Mouse (Mus musculus): Measurements from ENCODE around the gene Efl1.

The Efl1 gene

DNA sequence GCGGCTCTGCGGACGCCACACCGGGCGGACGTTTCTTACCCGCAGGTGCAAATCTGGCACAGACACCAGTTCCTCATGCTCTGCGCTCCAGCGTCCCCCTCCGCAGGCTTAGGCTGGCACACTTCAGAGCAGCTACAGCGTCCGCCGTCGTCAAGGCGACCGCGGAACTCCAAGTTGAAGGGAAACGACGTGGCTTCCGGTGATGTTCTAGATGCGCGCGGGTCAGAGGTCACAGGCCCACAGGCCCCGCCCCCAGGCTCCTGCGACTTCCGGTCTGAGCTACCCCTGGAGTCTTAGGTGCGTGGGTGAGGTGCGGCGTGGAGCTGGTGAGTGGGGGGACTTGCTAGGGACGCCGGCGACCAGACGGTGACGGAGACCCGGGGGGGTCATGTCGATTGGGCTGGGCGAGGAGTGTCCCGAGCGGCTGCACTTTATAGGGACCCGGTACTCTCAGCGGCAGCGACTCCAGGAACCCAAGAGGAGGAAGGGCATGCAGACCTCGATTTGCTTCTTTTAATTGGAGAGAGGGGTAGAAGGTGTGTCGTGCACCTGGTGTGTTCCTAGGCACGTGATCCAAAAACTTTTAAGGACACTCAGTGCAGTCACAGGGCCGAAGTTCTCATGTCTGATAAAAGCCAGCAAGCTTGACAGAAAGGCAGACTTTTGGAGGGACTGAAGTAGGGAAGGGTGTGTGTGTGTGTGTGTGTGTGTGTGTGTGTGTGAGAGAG, at the start of gene Efl1, which contains the start of gene Saxo2:
TSS of gene Efl1 (plus strand) at position 262 of the 728 bp plus-strand sequence.
TSS of gene Saxo2 (minus strand) at position 176 of the 728 bp plus-strand sequence.
- peak; percentile 92 for DNase-seq (ENCODE audit: low spot score)

- no peak for DNase-seq (ENCODE audit: low spot score)
Observed at GRCm38 (mm10) chr7:82602008-82602407, 46.4 kb upstream of the Efl1 start.

DNA sequence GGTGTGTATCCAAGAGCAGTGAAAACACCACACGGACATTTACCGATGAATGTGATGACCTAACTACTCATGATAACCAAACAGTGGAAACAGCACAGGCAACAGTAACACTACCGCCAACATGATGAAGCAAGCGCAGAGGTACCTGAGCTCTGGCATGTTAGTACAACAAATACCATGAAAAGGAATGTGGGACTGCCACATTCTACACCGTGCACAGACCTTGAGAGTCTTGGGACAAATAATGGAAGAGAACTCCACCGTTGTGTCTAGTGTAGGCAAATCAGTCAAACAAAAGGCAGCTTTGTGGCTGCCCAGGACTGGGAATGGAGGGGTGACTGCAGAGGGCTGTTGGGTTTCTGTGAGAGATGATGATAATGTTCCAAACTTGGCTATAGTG, 43.0 kb upstream of the Efl1 start:
- DNase-seq (ENCODE audit: low spot score) = no peak

GRCm38 (mm10) chr7:82609629-82610028, 38.8 kb upstream of the Efl1 start:
- DNase-seq (ENCODE audit: low spot score) = peak; percentile 15

DNA sequence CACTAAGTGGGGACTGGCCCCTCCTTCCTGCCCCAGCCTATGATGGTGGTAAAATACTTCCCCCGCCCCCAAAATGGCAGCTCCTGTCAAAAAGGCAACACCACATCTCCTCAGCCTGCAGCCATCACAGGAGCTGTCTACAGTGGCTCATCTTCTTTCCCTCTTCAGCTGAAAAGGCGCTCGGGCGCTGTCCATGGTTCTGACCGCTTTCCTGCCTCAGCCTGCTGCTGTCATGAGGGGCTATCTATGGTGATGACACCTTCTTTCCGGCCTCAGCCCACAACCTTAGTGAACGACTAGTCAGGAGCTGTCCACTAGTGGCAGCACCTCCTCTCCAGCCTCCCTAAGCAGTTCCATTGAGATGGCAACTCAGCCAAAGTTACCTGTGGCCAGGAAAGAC, 23.1 kb upstream of the Efl1 start:
- peak; percentile 46 for DNase-seq (ENCODE audit: low spot score)

GRCm38 (mm10) chr7:82647183-82647582, 1.2 kb upstream of the Efl1 start:
- DNase-seq (ENCODE audit: low spot score) = no peak

DNA sequence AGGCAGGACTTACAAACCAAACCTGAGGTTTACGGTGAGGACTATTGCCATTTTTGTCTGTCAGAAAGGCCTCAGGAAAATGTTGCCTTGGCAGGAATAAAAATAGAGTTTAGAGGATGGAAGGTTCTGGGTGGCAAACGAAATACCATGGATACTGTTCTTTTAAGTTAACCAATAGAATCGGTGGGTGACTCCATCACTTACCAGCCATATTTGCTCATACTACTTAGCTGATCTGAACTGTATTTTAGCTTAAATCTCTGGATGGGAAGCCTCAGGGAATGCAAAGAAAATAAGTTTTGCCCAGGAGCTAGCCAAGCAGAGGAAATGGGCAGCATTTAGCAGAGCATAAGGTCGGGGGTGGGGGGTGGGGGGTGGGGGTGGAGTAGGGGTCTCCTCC, 505 bp upstream of the Efl1 start:
- no peak for DNase-seq (ENCODE audit: low spot score)

DNA sequence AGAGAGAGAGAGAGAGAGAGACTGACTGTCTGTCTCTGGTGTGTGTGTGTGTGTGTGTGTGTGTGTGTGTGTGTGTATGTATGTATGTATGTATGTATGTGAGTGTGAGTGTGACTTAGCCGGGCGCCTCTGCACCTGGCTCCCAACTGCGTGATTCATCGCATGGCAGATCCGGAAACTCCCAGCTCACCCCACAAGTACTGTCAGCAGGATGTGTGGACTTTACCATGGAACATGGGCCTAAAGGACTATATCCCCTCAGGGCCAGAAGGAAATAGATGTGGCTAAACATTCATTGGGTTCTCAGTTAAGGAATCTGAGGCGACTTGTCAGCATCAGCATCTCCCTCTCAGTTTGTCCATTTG, 649 bp downstream of the Efl1 start:
- no peak for DNase-seq (ENCODE audit: low spot score)

DNA sequence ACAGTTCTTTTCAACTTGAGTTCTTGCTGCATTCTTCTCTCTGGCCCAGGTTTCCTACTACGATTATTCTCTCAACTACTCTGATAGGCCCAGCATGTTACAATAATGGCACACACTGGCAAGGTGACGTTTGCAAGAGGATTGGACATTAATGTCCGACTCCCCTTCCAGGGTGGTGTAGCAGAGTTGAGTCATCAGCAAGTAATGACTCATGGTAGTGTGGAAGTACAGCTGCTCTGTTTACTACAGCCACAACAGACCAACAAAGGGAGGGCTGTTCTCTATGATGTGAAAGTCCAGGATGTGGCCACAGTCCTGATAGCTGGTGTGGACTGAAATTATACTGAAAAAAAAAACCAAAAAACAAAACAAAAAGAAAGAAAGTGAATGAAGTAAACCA, 16.2 kb downstream of the Efl1 start:
- DNase-seq (ENCODE audit: low spot score) = no peak

DNA sequence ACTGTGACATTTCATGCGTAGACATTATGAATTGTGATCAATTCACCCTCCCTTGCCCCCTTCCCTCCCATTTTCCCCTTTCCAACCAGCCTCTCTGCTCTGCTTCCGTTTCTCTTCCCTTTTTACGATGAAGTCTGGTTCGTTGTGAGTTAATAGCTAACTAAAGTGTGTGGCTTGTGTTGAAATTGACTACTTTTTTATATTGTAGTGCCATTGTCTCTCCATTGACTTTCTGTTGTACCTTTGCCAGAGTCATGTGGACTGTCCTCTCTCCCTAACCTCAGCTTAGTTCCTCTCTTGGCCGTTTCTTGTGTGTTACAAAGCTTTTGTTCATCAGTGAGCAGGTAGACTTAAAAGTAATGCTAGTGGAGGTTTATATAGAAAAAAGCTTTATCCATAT, 27.6 kb downstream of the Efl1 start:
- no peak for DNase-seq (ENCODE audit: low spot score)

DNA sequence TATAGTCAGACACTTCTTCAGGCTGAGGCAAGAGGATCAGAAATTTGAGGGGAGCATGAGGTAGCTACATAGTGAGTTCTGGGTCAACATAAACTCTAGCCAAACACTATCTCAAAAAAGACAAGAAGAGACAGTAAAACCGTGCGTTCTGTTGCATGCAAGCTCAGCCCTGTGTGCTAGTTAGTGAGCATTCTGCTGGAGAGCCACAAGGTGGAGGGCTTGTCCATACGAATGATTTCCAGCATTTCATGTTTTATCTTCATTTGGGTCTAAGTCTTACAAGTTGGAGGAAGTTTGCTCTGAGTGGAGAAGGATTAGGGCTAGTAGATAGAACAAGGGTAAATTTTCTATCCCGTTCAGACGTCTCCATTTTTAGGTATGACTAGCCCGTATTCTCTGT, 28.4 kb downstream of the Efl1 start:
- no peak for DNase-seq (ENCODE audit: low spot score)

GRCm38 (mm10) chr7:82679901-82680300, 31.5 kb downstream of the Efl1 start:
- DNase-seq (ENCODE audit: low spot score) = no peak

GRCm38 (mm10) chr7:82688736-82689135, 40.3 kb downstream of the Efl1 start:
- peak; percentile 7 for DNase-seq (ENCODE audit: low spot score)

- DNase-seq (ENCODE audit: low spot score) = no peak
Observed at GRCm38 (mm10) chr7:82691021-82691738, 42.8 kb downstream of the Efl1 start.

DNA sequence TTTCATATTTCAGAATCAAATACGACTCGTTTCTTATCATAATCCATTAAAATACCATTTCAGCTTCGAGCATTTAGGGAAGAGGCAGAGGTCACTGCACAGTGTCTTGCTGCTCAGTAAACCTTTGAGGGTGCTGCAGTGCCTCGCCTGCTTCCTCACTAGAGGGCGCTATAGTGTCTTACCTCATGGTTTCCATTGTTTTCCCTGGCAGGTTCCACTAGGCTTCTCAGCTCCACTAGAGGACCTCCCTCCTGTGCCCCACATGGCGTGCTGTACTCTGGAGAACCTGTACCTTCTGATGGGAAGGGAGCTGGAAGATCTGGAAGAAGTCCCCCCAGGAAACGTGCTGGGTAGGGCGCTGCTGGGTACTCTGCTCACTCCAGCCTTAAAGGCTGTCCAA, 49.3 kb downstream of the Efl1 start:
- DNase-seq (ENCODE audit: low spot score) = no peak

- no peak for DNase-seq (ENCODE audit: low spot score)
Observed at GRCm38 (mm10) chr7:82698968-82699367, 50.6 kb downstream of the Efl1 start.

- no peak for DNase-seq (ENCODE audit: low spot score)
Observed at GRCm38 (mm10) chr7:82702384-82703343, 54.2 kb downstream of the Efl1 start.

DNA sequence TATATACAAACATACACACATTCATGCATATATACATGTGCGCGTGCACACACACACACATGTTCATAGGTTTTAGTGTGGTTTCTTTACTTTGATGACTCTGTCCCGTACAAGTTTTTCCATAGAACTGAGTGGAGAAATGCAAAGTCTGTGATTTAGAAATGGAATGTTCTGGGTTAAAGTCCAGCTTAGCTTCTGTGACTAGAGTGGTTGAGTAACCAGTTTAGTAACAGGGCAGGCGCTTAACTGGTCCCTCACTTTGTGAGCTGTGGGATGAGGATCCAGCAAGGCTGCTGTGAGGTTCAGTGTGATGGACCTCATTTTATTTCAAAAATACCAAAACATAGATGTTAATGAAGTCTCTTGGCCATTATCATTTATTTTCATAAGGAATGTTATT, 60.8 kb downstream of the Efl1 start:
- DNase-seq (ENCODE audit: low spot score) = no peak

DNA sequence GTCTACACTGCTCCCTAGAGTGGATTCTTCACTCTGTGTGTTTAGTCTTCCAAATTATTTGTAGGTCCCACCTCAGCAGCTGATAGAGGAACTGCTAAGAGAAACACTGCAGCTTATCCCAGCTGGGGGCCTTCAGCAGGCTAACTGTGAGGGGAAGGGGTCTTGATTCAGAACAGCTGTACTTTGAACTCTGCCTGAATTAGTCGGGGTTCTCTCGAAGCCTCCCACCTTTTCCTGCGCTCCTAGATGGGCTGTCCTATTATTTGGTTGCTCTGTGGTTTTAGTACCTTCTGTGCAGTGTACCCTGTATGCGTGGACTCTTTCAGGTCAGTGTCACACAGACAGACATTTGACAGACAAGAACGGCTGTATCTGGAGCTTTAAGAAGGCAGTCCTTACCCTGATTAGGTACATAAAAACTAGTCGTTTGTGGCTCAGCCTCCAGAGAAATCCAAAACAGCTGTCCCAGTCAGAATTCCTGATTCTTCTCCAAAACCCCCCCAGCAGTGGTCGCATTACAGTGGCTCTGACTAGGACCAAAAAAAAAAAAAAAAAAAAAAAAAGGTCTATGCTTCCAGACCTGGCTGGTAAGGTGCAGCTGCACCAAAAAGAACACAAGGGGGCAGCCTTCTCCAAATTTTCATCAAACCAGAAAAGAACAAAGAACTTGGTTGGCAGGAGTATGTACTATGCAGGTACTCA, 66.9 kb downstream of the Efl1 start:
- DNase-seq (ENCODE audit: low spot score) = peak; percentile 29

GRCm38 (mm10) chr7:82715912-82716601, 67.6 kb downstream of the Efl1 start:
- DNase-seq (ENCODE audit: low spot score) = no peak

DNA sequence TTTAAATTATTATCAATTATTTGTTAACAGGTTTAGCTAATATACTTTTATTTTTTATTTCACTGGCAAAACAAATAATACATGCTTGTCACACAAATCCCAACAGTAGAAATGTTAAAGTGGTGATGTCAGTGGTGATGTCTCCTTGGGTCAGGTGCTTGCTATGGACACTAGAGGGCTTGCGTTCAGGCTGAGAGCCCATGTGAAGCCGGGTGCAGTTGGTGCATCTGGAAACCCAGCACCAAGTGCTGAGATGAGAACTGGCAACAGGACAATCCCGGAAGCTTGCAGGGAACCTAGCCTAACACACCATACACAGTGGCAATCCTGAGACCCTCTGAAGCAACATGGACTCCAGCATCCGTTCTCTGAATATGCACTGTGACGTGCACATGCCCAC, 70.9 kb downstream of the Efl1 start:
- no peak for DNase-seq (ENCODE audit: low spot score)

Data from ovary, postnatal 14 days (tissue).